Mouse (Mus musculus) midbrain, embryonic 14.5 days (tissue): ENCODE measurements around the gene Npffr2. TPM values are rescaled to one million over a fixed set of nuclear protein-coding genes. Genes with fewer than 3 reads are reported as not detected.

ENCODE experiments used
- ATAC-seq: fragments of 200-750 bp; cut with Nextera tagmentation; 2 replicates; pipeline ENCODE4 v1.8.0; 2017; ENCODE audit warnings: moderate number of reproducible peaks, moderate library complexity; ENCODE audit not compliant: low FRiP score, low TSS enrichment
- DNase-seq: peaks from one replicate; pipeline ENCODE4 v3.0.0-alpha.2; 2015
- H3K27ac ChIP-seq: fragments of 300-500 bp; sonication (generic); replicated peaks from 2 replicates; pipeline ENCODE4 v1.5.1; 2014; ENCODE audit warnings: mild to moderate bottlenecking, low read depth, low read length, moderate library complexity
- H3K27me3 ChIP-seq: fragments of 300-500 bp; sonication (generic); 2 replicates; pipeline ENCODE4 v1.6.1; 2014; ENCODE audit warnings: low read length, control low read depth, mixed read lengths; ENCODE audit not compliant: control insufficient read depth, insufficient read depth
- H3K36me3 ChIP-seq: fragments of 300-500 bp; sonication (generic); 2 replicates; pipeline ENCODE4 v1.6.1; 2014; ENCODE audit warnings: low read length, control low read depth; ENCODE audit not compliant: control insufficient read depth, insufficient read depth
- H3K4me1 ChIP-seq: fragments of 300-500 bp; sonication (generic); 2 replicates; pipeline ENCODE4 v1.6.1; 2014; ENCODE audit warnings: mild to moderate bottlenecking, antibody characterized with exemption, low read length, control low read depth; ENCODE audit not compliant: control insufficient read depth, insufficient read depth
- H3K4me2 ChIP-seq: fragments of 300-500 bp; sonication (generic); 2 replicates; pipeline ENCODE4 v1.6.1; 2014; ENCODE audit warnings: mild to moderate bottlenecking, low read length, moderate library complexity
- H3K4me3 ChIP-seq: fragments of 300-500 bp; sonication (generic); replicated peaks from 2 replicates; pipeline ENCODE4 v1.5.1; 2014; ENCODE audit warnings: low read depth, low read length
- H3K9ac ChIP-seq: fragments of 300-500 bp; sonication (generic); replicated peaks from 2 replicates; pipeline ENCODE4 v1.6.1; 2014; ENCODE audit warnings: mild to moderate bottlenecking, low read length, moderate library complexity
- H3K9me3 ChIP-seq: fragments of 300-500 bp; sonication (generic); 2 replicates; pipeline ENCODE4 v1.6.1; 2016; ENCODE audit warnings: low read length, control low read depth, mixed read lengths; ENCODE audit not compliant: control insufficient read depth
- WGBS: fragments of 180-500 bp; shearing (Covaris S2); extraction: QIAGEN DNeasy Blood & Tissue Kit; methylation state at CpG from one replicate; pipeline ENCODE4 v1.1.7; 2014; 5-methylcytosine and 5-hydroxymethylcytosine counted together
- polyA plus RNA-seq: library from polyadenylated mRNA; unstranded; fragments of >200 nt; fragmentation: Nextera tagmentation; extraction: Ambion mirVana; gene quantifications from 2 replicates; pipeline ENCODE4 v1.2.1, GENCODE M21; 2014

Gene Npffr2
- polyA plus RNA-seq: 0.13 and 0.30 TPM in 2 replicates

GRCm38 (mm10) chr5:89526878-89527578 is at the start of gene Npffr2:
TSS of gene Npffr2 (plus strand) at chr5:89527429.
- Histone ChIP-seq H3K4me1 (peaks cover 12% of the 10 kb centered on the region), H3K27me3 (no peaks in the 10 kb centered on the region; the same call in 1 of the 2 replicates), H3K9ac (peak within 1 kb of the TSS; percentile 42; the same call in 1 of the 2 replicates), H3K27ac (no peak within 1 kb of the TSS), H3K36me3 (no peaks in the 10 kb centered on the region), H3K4me2 (peak within 1 kb of the TSS; percentile 90), H3K9me3 (no peaks in the 10 kb centered on the region), H3K4me3 (peak within 1 kb of the TSS; percentile 42)
- peak; percentile 85 for ATAC-seq
- WGBS: 4% methylated on average over 23 of the region's 23 CpGs
- DNase-seq: peak; percentile 76

GRCm38 (mm10) chr5:89492560-89492959 is 34.7 kb upstream of the Npffr2 start:
- WGBS: 91% methylated on average over 1 of the region's 1 CpGs

GRCm38 (mm10) chr5:89500182-89500581 is 27.0 kb upstream of the Npffr2 start:
- no peak overlapping the region for H3K27ac ChIP-seq
- H3K4me1 ChIP-seq: no peaks in the 10 kb centered on the region
- H3K36me3 ChIP-seq: no peaks in the 10 kb centered on the region
- no peaks in the 10 kb centered on the region for H3K9me3 ChIP-seq
- DNase-seq (no peak), ATAC-seq (no peak)
- H3K4me3 ChIP-seq: no peak overlapping the region
- H3K9ac ChIP-seq: no peak overlapping the region
- WGBS: 61% methylated on average over 6 of the region's 6 CpGs
- H3K27me3 ChIP-seq: no peaks in the 10 kb centered on the region
- H3K4me2 ChIP-seq: no peak overlapping the region

More at GRCm38 (mm10) chr5:89492560-89492959, 34.7 kb upstream of the Npffr2 start:
- no peak for DNase-seq
- ATAC-seq: no peak
- Histone ChIP-seq H3K4me2 (no peak overlapping the region), H3K9me3 (no peaks in the 10 kb centered on the region), H3K4me3 (no peak overlapping the region), H3K4me1 (no peaks in the 10 kb centered on the region), H3K27me3 (no peaks in the 10 kb centered on the region), H3K36me3 (no peaks in the 10 kb centered on the region), H3K9ac (no peak overlapping the region), H3K27ac (no peak overlapping the region)

GRCm38 (mm10) chr5:89518641-89519040 is 8.6 kb upstream of the Npffr2 start:
- H3K9me3 ChIP-seq: no peaks in the 10 kb centered on the region
- H3K36me3 ChIP-seq: no peaks in the 10 kb centered on the region
- DNase-seq (no peak), ATAC-seq (no peak)
- 75% methylated on average over 4 of the region's 4 CpGs for WGBS
- H3K9ac ChIP-seq: no peak overlapping the region
- H3K4me3 ChIP-seq: no peak overlapping the region
- no peak overlapping the region for H3K4me2 ChIP-seq
- no peaks in the 10 kb centered on the region for H3K4me1 ChIP-seq
- no peaks in the 10 kb centered on the region for H3K27me3 ChIP-seq
- H3K27ac ChIP-seq: no peak overlapping the region

GRCm38 (mm10) chr5:89526181-89526778 is 949 bp upstream of the Npffr2 start:
- H3K9me3 ChIP-seq: no peaks in the 10 kb centered on the region
- H3K27me3 ChIP-seq: no peaks in the 10 kb centered on the region; the same call in 1 of the 2 replicates
- H3K4me1 ChIP-seq: peaks cover 12% of the 10 kb centered on the region
- no peak overlapping the region for H3K27ac ChIP-seq
- no peaks in the 10 kb centered on the region for H3K36me3 ChIP-seq
- H3K9ac ChIP-seq: peak overlapping the region; percentile 42; the same call in 1 of the 2 replicates
- ATAC-seq (peak; percentile 36; the same call in 1 of the 2 replicates), DNase-seq (peak; percentile 60)
- 3% methylated on average over 14 of the region's 14 CpGs for WGBS
- H3K4me3 ChIP-seq: peak overlapping the region; percentile 42
- peak overlapping the region; percentile 90 for H3K4me2 ChIP-seq

GRCm38 (mm10) chr5:89528951-89529350 is 1.7 kb downstream of the Npffr2 start:
- no peak overlapping the region for H3K4me2 ChIP-seq
- ATAC-seq (no peak), DNase-seq (no peak)
- H3K36me3 ChIP-seq: no peaks in the 10 kb centered on the region
- H3K4me1 ChIP-seq: peaks cover 12% of the 10 kb centered on the region
- 48% methylated on average over 4 of the region's 4 CpGs for WGBS
- H3K27ac ChIP-seq: no peak overlapping the region
- H3K27me3 ChIP-seq: no peaks in the 10 kb centered on the region; the same call in 1 of the 2 replicates
- H3K4me3 ChIP-seq: no peak overlapping the region
- no peak overlapping the region for H3K9ac ChIP-seq
- no peaks in the 10 kb centered on the region for H3K9me3 ChIP-seq

GRCm38 (mm10) chr5:89529391-89529790 is 2.2 kb downstream of the Npffr2 start:
- H3K9me3 ChIP-seq: no peaks in the 10 kb centered on the region
- WGBS: 68% methylated on average over 2 of the region's 2 CpGs
- no peak overlapping the region for H3K9ac ChIP-seq
- H3K4me2 ChIP-seq: no peak overlapping the region
- ATAC-seq: no peak
- no peaks in the 10 kb centered on the region; the same call in 1 of the 2 replicates for H3K27me3 ChIP-seq
- H3K36me3 ChIP-seq: no peaks in the 10 kb centered on the region
- no peak overlapping the region for H3K4me3 ChIP-seq
- no peak overlapping the region for H3K27ac ChIP-seq
- DNase-seq: no peak
- peaks cover 12% of the 10 kb centered on the region for H3K4me1 ChIP-seq

GRCm38 (mm10) chr5:89536018-89536417 is 8.8 kb downstream of the Npffr2 start:
- no peak overlapping the region for H3K4me2 ChIP-seq
- H3K27ac ChIP-seq: no peak overlapping the region
- H3K4me1 ChIP-seq: no peaks in the 10 kb centered on the region
- no peaks in the 10 kb centered on the region for H3K9me3 ChIP-seq
- no peak overlapping the region for H3K9ac ChIP-seq
- WGBS: 98% methylated on average over 3 of the region's 3 CpGs
- no peak overlapping the region for H3K4me3 ChIP-seq
- H3K36me3 ChIP-seq: no peaks in the 10 kb centered on the region
- ATAC-seq: no peak
- H3K27me3 ChIP-seq: no peaks in the 10 kb centered on the region
- no peak for DNase-seq

- ATAC-seq (no peak), DNase-seq (no peak)
- Histone ChIP-seq H3K4me2 (no peak overlapping the region), H3K27me3 (no peaks in the 10 kb centered on the region), H3K36me3 (no peaks in the 10 kb centered on the region), H3K27ac (no peak overlapping the region), H3K4me1 (no peaks in the 10 kb centered on the region), H3K4me3 (no peak overlapping the region), H3K9ac (no peak overlapping the region), H3K9me3 (no peaks in the 10 kb centered on the region)
- 88% methylated on average over 3 of the region's 3 CpGs for WGBS
Observed at GRCm38 (mm10) chr5:89542472-89542871, 15.2 kb downstream of the Npffr2 start.
